Mouse (Mus musculus) forebrain, embryonic 16.5 days (tissue): ENCODE results near the gene Car10. TPM values are rescaled to one million over a fixed set of nuclear protein-coding genes. Genes with fewer than 3 reads are reported as not detected.

Experiments
- ATAC-seq: fragments of 200-750 bp; cut with Nextera tagmentation; 2 replicates; pipeline ENCODE4 v1.8.0; 2017; ENCODE audit warnings: mild to moderate bottlenecking, moderate library complexity
- H3K27ac ChIP-seq: fragments of 300-500 bp; sonication (generic); 2 replicates; pipeline ENCODE4 v1.5.1; 2014; ENCODE audit warnings: low read length, control low read depth
- H3K27me3 ChIP-seq: fragments of 300-500 bp; sonication (generic); replicated peaks from 2 replicates; pipeline ENCODE4 v1.6.1; 2014; ENCODE audit warnings: low read length; ENCODE audit not compliant: control insufficient read depth, insufficient read depth
- H3K36me3 ChIP-seq: fragments of 300-500 bp; sonication (generic); 2 replicates; pipeline ENCODE4 v1.6.1; 2014; ENCODE audit not compliant: control insufficient read depth, insufficient read depth
- H3K4me1 ChIP-seq: fragments of 300-500 bp; sonication (generic); replicated peaks from 2 replicates; pipeline ENCODE4 v1.6.1; 2014; ENCODE audit warnings: low read length; ENCODE audit not compliant: control insufficient read depth, insufficient read depth
- H3K4me2 ChIP-seq: fragments of 300-500 bp; sonication (generic); 2 replicates; pipeline ENCODE4 v1.6.1; 2014; ENCODE audit warnings: mild to moderate bottlenecking, low read length, control low read depth
- H3K4me3 ChIP-seq: fragments of 300-500 bp; sonication (generic); replicated peaks from 2 replicates; pipeline ENCODE4 v1.5.1; 2014; ENCODE audit warnings: mild to moderate bottlenecking, low read length, control low read depth
- H3K9ac ChIP-seq: fragments of 300-500 bp; sonication (generic); replicated peaks from 2 replicates; pipeline ENCODE4 v1.6.1; 2014; ENCODE audit warnings: low read depth, low read length, control low read depth
- H3K9me3 ChIP-seq: fragments of 300-500 bp; sonication (generic); 2 replicates; pipeline ENCODE4 v1.6.1; 2016; ENCODE audit warnings: low read length; ENCODE audit not compliant: control insufficient read depth
- WGBS: fragments of 180-500 bp; shearing (Covaris S2); extraction: QIAGEN DNeasy Blood & Tissue Kit; methylation state at CpG from one replicate; pipeline ENCODE4 v1.1.7; 2014; 5-methylcytosine and 5-hydroxymethylcytosine counted together
- polyA plus RNA-seq: library from polyadenylated mRNA; unstranded; fragments of >200 nt; fragmentation: Nextera tagmentation; extraction: Ambion mirVana; gene quantifications from 2 replicates; pipeline ENCODE4 v1.2.1, GENCODE M21; 2015

Car10 gene
- polyA plus RNA-seq: 7.7 and 18.6 TPM in 2 replicates

GRCm38 (mm10) chr11:93097941-93098828, at the start of gene Car10:
Gene Car10 (plus strand): TSS chr11:93098028.
- Histone ChIP-seq H3K4me1 (peaks cover 28% of the 10 kb centered on the region), H3K27me3 (peaks cover 25% of the 10 kb centered on the region), H3K9me3 (no peaks in the 10 kb centered on the region), H3K27ac (no peak within 1 kb of the TSS), H3K4me3 (peak within 1 kb of the TSS; percentile 47), H3K4me2 (peak within 1 kb of the TSS; percentile 80), H3K36me3 (no peaks in the 10 kb centered on the region), H3K9ac (peak within 1 kb of the TSS; percentile 56)
- under 1% methylated on average over 47 of the region's 48 CpGs for WGBS
- peak; percentile 73 for ATAC-seq

DNA sequence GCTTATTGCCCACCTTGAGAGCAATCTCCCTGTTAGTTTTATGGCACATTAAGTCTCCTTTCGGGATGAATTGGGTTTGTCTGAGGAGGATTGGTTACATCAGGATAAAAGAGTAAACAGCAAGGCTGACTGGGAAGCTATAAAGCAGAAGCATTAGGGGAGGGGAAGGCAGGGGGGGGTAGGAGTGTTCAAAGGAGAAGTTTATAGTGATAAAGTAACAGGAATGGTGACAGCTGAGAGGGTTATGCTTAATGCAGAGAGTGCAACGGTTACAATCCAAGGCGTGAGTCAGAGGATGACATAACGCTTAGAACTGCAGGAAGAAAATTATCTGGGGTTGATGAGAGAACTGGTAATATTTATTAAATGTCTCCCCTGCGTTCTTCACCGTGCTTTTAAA, 32.8 kb upstream of the Car10 start:
- 42% methylated on average over 6 of the region's 6 CpGs for WGBS
- no peak overlapping the region for H3K4me3 ChIP-seq
- ATAC-seq: no peak

GRCm38 (mm10) chr11:93065656-93066181, 32.1 kb upstream of the Car10 start:
- Histone ChIP-seq H3K9ac (no peak overlapping the region), H3K4me2 (no peak overlapping the region), H3K27me3 (no peaks in the 10 kb centered on the region), H3K9me3 (no peaks in the 10 kb centered on the region), H3K4me1 (0 out of 2 replicates have a peak, but pooled peaks cover 3% of the 10 kb centered on the region), H3K4me3 (no peak overlapping the region), H3K27ac (no peak overlapping the region), H3K36me3 (no peaks in the 10 kb centered on the region)
- ATAC-seq: no peak
- WGBS: 26% methylated on average over 3 of the region's 3 CpGs

More for the DNA sequence above, 32.8 kb upstream of the Car10 start:
- no peaks in the 10 kb centered on the region for H3K27me3 ChIP-seq
- no peaks in the 10 kb centered on the region for H3K36me3 ChIP-seq
- no peak overlapping the region for H3K9ac ChIP-seq
- 0 out of 2 replicates have a peak, but pooled peaks cover 3% of the 10 kb centered on the region for H3K4me1 ChIP-seq
- H3K4me2 ChIP-seq: no peak overlapping the region
- H3K9me3 ChIP-seq: no peaks in the 10 kb centered on the region
- no peak overlapping the region for H3K27ac ChIP-seq

DNA sequence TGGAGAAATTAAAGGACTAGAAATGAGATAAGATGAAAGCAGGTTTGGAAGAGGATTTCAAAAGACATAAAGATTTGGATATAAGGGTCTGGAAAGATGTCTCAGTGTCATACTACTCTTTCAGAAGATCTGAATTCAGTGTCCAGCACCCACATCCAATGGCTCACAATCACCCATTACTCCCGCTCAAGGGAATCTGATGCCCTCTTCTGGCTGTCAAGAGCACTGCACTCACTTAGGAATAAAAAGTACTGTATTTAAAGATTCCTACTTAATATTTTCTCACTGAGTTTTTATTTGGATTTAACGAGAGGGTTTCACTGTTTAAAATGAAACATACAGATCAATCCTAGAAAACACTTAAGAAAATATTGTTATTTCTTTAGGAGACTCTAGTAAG, 2.2 kb upstream of the Car10 start:
- H3K36me3 ChIP-seq: no peaks in the 10 kb centered on the region
- H3K27ac ChIP-seq: no peak overlapping the region
- peaks cover 10% of the 10 kb centered on the region for H3K27me3 ChIP-seq
- WGBS: 16% methylated on average over 2 of the region's 2 CpGs
- no peak for ATAC-seq
- no peak overlapping the region for H3K4me3 ChIP-seq
- H3K9me3 ChIP-seq: no peaks in the 10 kb centered on the region
- peaks cover 28% of the 10 kb centered on the region for H3K4me1 ChIP-seq
- no peak overlapping the region for H3K4me2 ChIP-seq
- H3K9ac ChIP-seq: no peak overlapping the region

- Histone ChIP-seq H3K4me2 (peak overlapping the region; percentile 80), H3K27me3 (peaks cover 23% of the 10 kb centered on the region), H3K9me3 (no peaks in the 10 kb centered on the region), H3K4me3 (peak overlapping the region; percentile 47; the same call in 1 of the 2 replicates), H3K27ac (no peak overlapping the region), H3K9ac (no peak overlapping the region), H3K36me3 (no peaks in the 10 kb centered on the region), H3K4me1 (peaks cover 28% of the 10 kb centered on the region)
- WGBS: under 1% methylated on average over 6 of the region's 6 CpGs
- ATAC-seq: no peak
Measured at GRCm38 (mm10) chr11:93097001-93097400, 827 bp upstream of the Car10 start.

DNA sequence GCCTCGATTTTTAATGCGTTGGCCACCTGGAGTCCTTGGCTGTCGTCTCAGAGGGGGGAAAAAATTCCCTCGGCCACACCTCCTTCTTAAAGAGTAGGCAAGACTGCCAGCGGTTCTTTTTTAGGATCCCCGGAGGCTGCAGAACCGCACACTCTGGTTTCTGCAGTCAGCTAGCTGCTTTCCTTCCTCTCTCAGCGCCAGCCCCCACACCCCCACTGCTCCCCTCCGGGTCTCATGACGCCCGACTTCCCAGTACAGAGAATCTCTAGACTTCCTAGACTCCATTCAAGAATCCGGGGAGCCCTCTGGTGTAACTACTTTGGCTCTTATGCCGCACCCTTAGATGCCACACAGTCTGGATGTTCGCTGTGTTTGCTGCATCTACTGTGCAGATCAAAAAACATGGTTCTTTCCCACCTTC, 387 bp upstream of the Car10 start:
- Histone ChIP-seq H3K4me2 (peak overlapping the region; percentile 80), H3K9me3 (no peaks in the 10 kb centered on the region), H3K27me3 (peaks cover 25% of the 10 kb centered on the region), H3K9ac (peak overlapping the region; percentile 42), H3K27ac (no peak overlapping the region), H3K4me1 (peaks cover 28% of the 10 kb centered on the region), H3K4me3 (peak overlapping the region; percentile 47), H3K36me3 (no peaks in the 10 kb centered on the region)
- ATAC-seq: peak; percentile 51
- 1% methylated on average over 14 of the region's 14 CpGs for WGBS

- H3K9ac ChIP-seq: peak overlapping the region; percentile 51
- H3K4me1 ChIP-seq: peaks cover 28% of the 10 kb centered on the region
- H3K27ac ChIP-seq: no peak overlapping the region
Measured at GRCm38 (mm10) chr11:93098933-93099381, 1.1 kb downstream of the Car10 start.

GRCm38 (mm10) chr11:93099431-93100370, 1.9 kb downstream of the Car10 start:
- peak overlapping the region; percentile 80 for H3K4me2 ChIP-seq
- peaks cover 25% of the 10 kb centered on the region for H3K27me3 ChIP-seq
- peak overlapping the region; percentile 51 for H3K9ac ChIP-seq
- peaks cover 28% of the 10 kb centered on the region for H3K4me1 ChIP-seq
- H3K4me3 ChIP-seq: peak overlapping the region; percentile 47
- 0 out of 2 replicates have a peak, but pooled peaks have one; percentile 18 for ATAC-seq
- no peaks in the 10 kb centered on the region for H3K9me3 ChIP-seq
- WGBS: under 1% methylated on average over 52 of the region's 53 CpGs
- H3K36me3 ChIP-seq: no peaks in the 10 kb centered on the region
- no peak overlapping the region for H3K27ac ChIP-seq

More at GRCm38 (mm10) chr11:93098933-93099381, 1.1 kb downstream of the Car10 start:
- Histone ChIP-seq H3K4me2 (peak overlapping the region; percentile 80), H3K36me3 (no peaks in the 10 kb centered on the region), H3K4me3 (peak overlapping the region; percentile 47), H3K9me3 (no peaks in the 10 kb centered on the region), H3K27me3 (peaks cover 25% of the 10 kb centered on the region)
- under 1% methylated on average over 36 of the region's 37 CpGs for WGBS
- peak; percentile 56 for ATAC-seq
